Mouse (Mus musculus) heart, postnatal 10 days (tissue): ENCODE data around the gene Plekhs1. TPM values are rescaled to one million over a fixed set of nuclear protein-coding genes. Genes with fewer than 3 reads are reported as not detected.

Source experiments
- DNase-seq, 2 experiments: peaks; one replicate each; pipeline ENCODE4 v3.0.0; 2021
- intact Hi-C: fragments of 180-260 bp; cut with DNase I; formaldehyde crosslinking; loops from one replicate; pipeline ENCODE4 v1.15.1; 2025
- total RNA-seq, 2 experiments: library from RNA; stranded (reverse); gene quantifications; 2 replicates each; pipeline ENCODE4 v1.2.3; 2021

The Plekhs1 gene
- total RNA-seq = under 1 TPM; 0.25 to 0.41 TPM

- no peak for DNase-seq
- intact Hi-C loops = no loop called here
These were observed at the start of gene Plekhs1 for GRCm38 (mm10) chr19:56461522-56462101. Gene Plekhs1 (plus strand): TSS chr19:56461640.

- intact Hi-C loops = no loop called here
- DNase-seq = no peak
These were observed 43.0 kb upstream of the Plekhs1 start for GRCm38 (mm10) chr19:56418404-56418803.

GRCm38 (mm10) chr19:56419452-56419851, 42.0 kb upstream of the Plekhs1 start:
- DNase-seq = no peak
- intact Hi-C loops = no loop called here

GRCm38 (mm10) chr19:56420345-56420744, 41.1 kb upstream of the Plekhs1 start:
- intact Hi-C loops = loop anchor here (5.0 kb wide), 2 partner anchors 147 to 487 kb away; no protein-coding TSS in a partner anchor
- DNase-seq = no peak

- intact Hi-C loops = loop anchor here (1.0 to 5.0 kb wide), 4 partner anchors 145 to 485 kb away; no protein-coding TSS in a partner anchor
- DNase-seq = peak; percentile 90 to 95
These were observed 38.7 kb upstream of the Plekhs1 start for GRCm38 (mm10) chr19:56422476-56423338.

GRCm38 (mm10) chr19:56423370-56423769, 38.1 kb upstream of the Plekhs1 start:
- no peak for DNase-seq
- intact Hi-C loops = loop anchor here (2.0 to 5.0 kb wide), 3 partner anchors 144 to 484 kb away; no protein-coding TSS in a partner anchor

- no peak for DNase-seq
- intact Hi-C loops = loop anchor here (1.0 to 5.0 kb wide), 3 partner anchors 142 to 482 kb away; no protein-coding TSS in a partner anchor
These were observed 36.6 kb upstream of the Plekhs1 start for GRCm38 (mm10) chr19:56424606-56425395.

- intact Hi-C loops = no loop called here
- DNase-seq = peak; percentile 52 to 59
These were observed 35.9 kb upstream of the Plekhs1 start for GRCm38 (mm10) chr19:56425492-56425891.

- intact Hi-C loops = no loop called here
- DNase-seq = no peak
These were observed 31.1 kb upstream of the Plekhs1 start for GRCm38 (mm10) chr19:56430369-56430768.

GRCm38 (mm10) chr19:56432706-56433105, 28.7 kb upstream of the Plekhs1 start:
- DNase-seq = no peak
- intact Hi-C loops = no loop called here

GRCm38 (mm10) chr19:56433581-56433980, 27.9 kb upstream of the Plekhs1 start:
- DNase-seq = no peak
- intact Hi-C loops = no loop called here

GRCm38 (mm10) chr19:56436380-56436779, 25.1 kb upstream of the Plekhs1 start:
- no peak for DNase-seq

GRCm38 (mm10) chr19:56438357-56439071, 22.9 kb upstream of the Plekhs1 start:
- intact Hi-C loops = no loop called here
- DNase-seq = peak; percentile 57 to 60

More at GRCm38 (mm10) chr19:56436380-56436779, 25.1 kb upstream of the Plekhs1 start:
- intact Hi-C loops = no loop called here

- DNase-seq = no peak
- intact Hi-C loops = no loop called here
These were observed 22.4 kb upstream of the Plekhs1 start for GRCm38 (mm10) chr19:56439072-56439434.

- intact Hi-C loops = no loop called here
- DNase-seq = no peak
These were observed 18.0 kb upstream of the Plekhs1 start for GRCm38 (mm10) chr19:56443445-56443844.

- intact Hi-C loops = no loop called here
- DNase-seq = no peak
These were observed 12.7 kb upstream of the Plekhs1 start for GRCm38 (mm10) chr19:56448784-56449183.

GRCm38 (mm10) chr19:56449537-56449936, 11.9 kb upstream of the Plekhs1 start:
- intact Hi-C loops = no loop called here
- no peak for DNase-seq

- DNase-seq = no peak
- intact Hi-C loops = no loop called here
These were observed 10.5 kb upstream of the Plekhs1 start for GRCm38 (mm10) chr19:56450892-56451291.

- DNase-seq = peak; percentile 34 to 38
- intact Hi-C loops = no loop called here
These were observed 9.6 kb upstream of the Plekhs1 start for GRCm38 (mm10) chr19:56451867-56452266.

GRCm38 (mm10) chr19:56452421-56452820, 9.0 kb upstream of the Plekhs1 start:
- intact Hi-C loops = no loop called here
- DNase-seq = no peak
